Mouse (Mus musculus) hindbrain, postnatal 0 days (tissue): Measurements from ENCODE around the gene Cmtm5. TPM values are rescaled to one million over a fixed set of nuclear protein-coding genes. Genes with fewer than 3 reads are reported as not detected.

Experiments
- ATAC-seq: fragments of 200-750 bp; cut with Nextera tagmentation; 2 replicates; pipeline ENCODE4 v1.8.0; 2017; ENCODE audit warnings: mild to moderate bottlenecking, moderate TSS enrichment, moderate library complexity
- DNase-seq: peaks from one replicate; pipeline ENCODE4 v3.0.0-alpha.2; 2015; ENCODE audit warnings: low spot score
- H3K27ac ChIP-seq: fragments of 300-500 bp; sonication (generic); 2 replicates; pipeline ENCODE4 v1.5.1; 2014; ENCODE audit warnings: mild to moderate bottlenecking
- H3K27me3 ChIP-seq: fragments of 300-500 bp; sonication (generic); 2 replicates; pipeline ENCODE4 v1.6.1; 2014; ENCODE audit warnings: low read length, mixed read lengths; ENCODE audit not compliant: insufficient read depth
- H3K36me3 ChIP-seq: fragments of 300-500 bp; sonication (generic); 2 replicates; pipeline ENCODE4 v1.6.1; 2014; ENCODE audit warnings: low read length, mixed read lengths; ENCODE audit not compliant: insufficient read depth
- H3K4me1 ChIP-seq: fragments of 300-500 bp; sonication (generic); 2 replicates; pipeline ENCODE4 v1.6.1; 2014; ENCODE audit warnings: antibody characterized with exemption, low read length, mixed read lengths; ENCODE audit not compliant: insufficient read depth
- H3K4me2 ChIP-seq: fragments of 300-500 bp; sonication (generic); 2 replicates; pipeline ENCODE4 v1.6.1; 2014; ENCODE audit warnings: low read depth, mild to moderate bottlenecking, low read length, moderate library complexity, mixed read lengths
- H3K4me3 ChIP-seq: fragments of 300-500 bp; sonication (generic); 2 replicates; pipeline ENCODE4 v1.5.1; 2014; ENCODE audit warnings: low read length
- H3K9ac ChIP-seq: fragments of 300-500 bp; sonication (generic); replicated peaks from 2 replicates; pipeline ENCODE4 v1.6.1; 2014; ENCODE audit warnings: mild to moderate bottlenecking, low read length, moderate library complexity, mixed read lengths
- H3K9me3 ChIP-seq: fragments of 300-500 bp; sonication (generic); 2 replicates; pipeline ENCODE4 v1.6.1; 2016; ENCODE audit warnings: low read length, mixed read lengths
- CTCF ChIP-seq: IDR thresholded peaks from 2 replicates; pipeline ENCODE4 v1.5.1; 2016; ENCODE audit warnings: antibody characterized with exemption, control low read depth, low read depth
- WGBS: fragments of 180-500 bp; shearing (Covaris S2); extraction: QIAGEN DNeasy Blood & Tissue Kit; methylation state at CpG from one replicate; pipeline ENCODE4 v1.1.7; 2014; 5-methylcytosine and 5-hydroxymethylcytosine counted together
- polyA plus RNA-seq: library from polyadenylated mRNA; unstranded; fragments of >200 nt; fragmentation: Nextera tagmentation; extraction: Ambion mirVana; gene quantifications from 2 replicates; pipeline ENCODE4 v1.2.1, GENCODE M21; 2015
- total RNA-seq: library from RNA; depleted of rRNA; stranded (reverse); fragments of >200 nt; gene quantifications from 2 replicates; pipeline ENCODE4 v1.2.3, GENCODE M21; 2014; rRNA removed

Gene Cmtm5
- total RNA-seq: 62.6 and 74.1 TPM in 2 replicates
- 44.8 and 52.1 TPM in 2 replicates for polyA plus RNA-seq

GRCm38 (mm10) chr14:54935904-54936830 is at the start of gene Cmtm5:
Gene Cmtm5, plus strand, starts transcription at chr14:54936261.
- H3K9me3 ChIP-seq: no peaks in the 10 kb centered on the region

GRCm38 (mm10) chr14:54892200-54892599 is 43.9 kb upstream of the Cmtm5 start, which contains the start of gene Pabpn1:
Gene Pabpn1, plus strand, starts transcription at chr14:54892500.
- no peaks in the 10 kb centered on the region for H3K9me3 ChIP-seq
- H3K4me1 ChIP-seq: no peaks in the 10 kb centered on the region
- no peak for TF ChIP-seq CTCF
- H3K4me3 ChIP-seq: peak within 1 kb of the TSS; percentile 96
- WGBS: 94% methylated on average over 3 of the region's 3 CpGs
- peaks cover 14% of the 10 kb centered on the region; the same call in 1 of the 2 replicates for H3K36me3 ChIP-seq
- 0 out of 2 replicates have a peak within 1 kb of the TSS, but pooled peaks have one; percentile 28 for H3K9ac ChIP-seq
- H3K27me3 ChIP-seq: no peaks in the 10 kb centered on the region
- H3K27ac ChIP-seq: peak within 1 kb of the TSS; percentile 61; the same call in 1 of the 2 replicates
- ATAC-seq (no peak), DNase-seq (no peak)
- peak within 1 kb of the TSS; percentile 56 for H3K4me2 ChIP-seq

More at GRCm38 (mm10) chr14:54935904-54936830, at the start of gene Cmtm5:
- H3K9ac ChIP-seq: peak within 1 kb of the TSS; percentile 43
- H3K36me3 ChIP-seq: no peaks in the 10 kb centered on the region
- ATAC-seq (peak; percentile 93), DNase-seq (peak; percentile 83)
- no peaks in the 10 kb centered on the region for H3K27me3 ChIP-seq
- peak within 1 kb of the TSS; percentile 31; the same call in 1 of the 2 replicates for H3K4me2 ChIP-seq
- WGBS: 16% methylated on average over 8 of the region's 8 CpGs
- H3K4me1 ChIP-seq: peaks cover 6% of the 10 kb centered on the region; the same call in 1 of the 2 replicates
- H3K4me3 ChIP-seq: no peak within 1 kb of the TSS
- H3K27ac ChIP-seq: peak within 1 kb of the TSS; percentile 85
- peak; percentile 60 for TF ChIP-seq CTCF

DNA sequence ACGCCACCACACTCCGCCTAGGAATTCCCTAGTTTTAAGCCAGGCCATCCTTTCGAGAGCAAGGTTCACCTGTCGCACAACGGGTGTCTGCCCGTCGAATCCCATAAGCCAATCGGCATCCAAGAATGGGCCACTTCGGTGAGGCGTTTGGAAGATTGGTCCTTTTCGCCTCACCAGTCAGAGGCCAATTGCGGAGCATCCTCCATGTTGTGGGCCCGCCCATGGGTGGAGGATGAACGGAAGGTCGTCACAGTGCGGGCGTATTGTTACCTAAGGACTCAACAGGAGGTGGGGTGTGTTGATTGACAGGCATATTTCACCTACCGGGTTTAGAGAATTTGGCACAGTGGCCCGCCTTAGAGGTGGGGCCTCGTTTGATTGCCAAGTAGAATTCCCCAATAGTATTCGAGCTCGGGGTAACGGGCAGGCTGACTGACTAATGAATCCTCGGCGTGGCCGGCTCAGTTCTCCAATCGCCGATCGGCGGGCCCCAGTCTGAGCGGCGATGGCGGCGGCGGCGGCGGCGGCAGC is 42.3 kb upstream of the Cmtm5 start:
- Histone ChIP-seq H3K36me3 (peaks cover 21% of the 10 kb centered on the region; the same call in 1 of the 2 replicates), H3K9me3 (no peaks in the 10 kb centered on the region), H3K4me2 (peak overlapping the region; percentile 78), H3K4me3 (peak overlapping the region; percentile 96), H3K4me1 (no peaks in the 10 kb centered on the region), H3K27me3 (no peaks in the 10 kb centered on the region), H3K27ac (peak overlapping the region; percentile 99), H3K9ac (peak overlapping the region; percentile 100)
- WGBS: under 1% methylated on average over 38 of the region's 38 CpGs
- peak; percentile 100 for DNase-seq
- no peak for TF ChIP-seq CTCF
- ATAC-seq: peak; percentile 97

GRCm38 (mm10) chr14:54894296-54895151 is 41.5 kb upstream of the Cmtm5 start:
- ATAC-seq: peak; percentile 54
- no peaks in the 10 kb centered on the region for H3K4me1 ChIP-seq
- WGBS: under 1% methylated on average over 49 of the region's 54 CpGs

GRCm38 (mm10) chr14:54897445-54897844 is 38.6 kb upstream of the Cmtm5 start:
- no peak for DNase-seq
- H3K27ac ChIP-seq: no peak overlapping the region
- no peaks in the 10 kb centered on the region for H3K4me1 ChIP-seq
- peaks cover 25% of the 10 kb centered on the region; the same call in 1 of the 2 replicates for H3K36me3 ChIP-seq
- no peak for TF ChIP-seq CTCF
- H3K4me3 ChIP-seq: no peak overlapping the region
- no peak overlapping the region for H3K4me2 ChIP-seq
- no peak for ATAC-seq
- 59% methylated on average over 2 of the region's 2 CpGs for WGBS
- no peak overlapping the region for H3K9ac ChIP-seq
- H3K27me3 ChIP-seq: no peaks in the 10 kb centered on the region
- no peaks in the 10 kb centered on the region for H3K9me3 ChIP-seq

More at GRCm38 (mm10) chr14:54894296-54895151, 41.5 kb upstream of the Cmtm5 start:
- no peaks in the 10 kb centered on the region for H3K9me3 ChIP-seq
- peak; percentile 62 for DNase-seq
- peaks cover 25% of the 10 kb centered on the region; the same call in 1 of the 2 replicates for H3K36me3 ChIP-seq
- H3K9ac ChIP-seq: peak overlapping the region; percentile 100
- peak overlapping the region; percentile 78 for H3K4me2 ChIP-seq
- H3K4me3 ChIP-seq: peak overlapping the region; percentile 96
- TF ChIP-seq CTCF: no peak
- H3K27me3 ChIP-seq: no peaks in the 10 kb centered on the region
- peak overlapping the region; percentile 99 for H3K27ac ChIP-seq

- TF ChIP-seq CTCF: peak; percentile 87
- Histone ChIP-seq H3K27me3 (no peaks in the 10 kb centered on the region), H3K4me3 (no peak overlapping the region), H3K36me3 (peaks cover 29% of the 10 kb centered on the region; the same call in 1 of the 2 replicates), H3K4me2 (no peak overlapping the region), H3K4me1 (no peaks in the 10 kb centered on the region), H3K27ac (no peak overlapping the region), H3K9me3 (no peaks in the 10 kb centered on the region), H3K9ac (no peak overlapping the region)
- ATAC-seq (peak; percentile 62), DNase-seq (peak; percentile 93)
- WGBS: 0% methylated on average over 3 of the region's 3 CpGs
These were observed 35.7 kb upstream of the Cmtm5 start for GRCm38 (mm10) chr14:54900383-54900782.
